ENCODE assay signal across 8 mouse cellular contexts in the genomic region with DNA sequence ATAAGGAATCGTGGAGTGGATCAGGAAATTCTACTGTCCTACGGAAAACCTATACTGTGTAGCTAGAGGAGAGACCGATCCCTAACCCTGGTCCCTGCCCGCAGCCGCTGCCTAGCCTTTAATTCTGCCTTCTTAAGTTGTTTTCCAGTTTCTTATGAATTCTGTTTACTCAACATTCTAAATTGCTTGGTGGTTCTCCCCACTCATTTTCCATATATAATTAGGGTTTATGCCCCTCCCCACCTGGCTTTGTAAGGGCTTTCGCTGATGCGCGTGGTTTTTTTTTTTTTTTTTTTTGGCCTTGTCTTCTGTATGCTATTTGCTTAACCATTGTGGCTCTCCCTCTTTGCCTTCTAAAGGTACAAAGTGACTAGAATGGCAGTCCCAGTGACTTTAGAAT. TPM values are rescaled to one million over a fixed set of nuclear protein-coding genes. Genes with fewer than 3 reads are reported as not detected.
A peak's percentile ranks its signal among the peaks of the same experiment; 100 is the strongest.
DNase-seq lines count a peak whose midpoint lies in the region; ATAC-seq lines count a peak whose summit lies in the region.

No protein-coding gene starts in this region.

- peak overlapping the region; percentile 59 for H3K4me2 ChIP-seq in kidney, embryonic 14.5 days (replicated peaks; ENCODE audit: low read depth, low read length)
- H3K4me2 ChIP-seq in hindbrain, embryonic 11.5 days (replicated peaks; ENCODE audit: low read depth, low read length), result peak overlapping the region; percentile 56
- peak overlapping the region; percentile 83 for H3K4me2 ChIP-seq in midbrain, embryonic 14.5 days (ENCODE audit: low read length)

- peak overlapping the region; percentile 98 for H3K27ac ChIP-seq in kidney, embryonic 14.5 days (ENCODE audit: low read depth, low read length)
- H3K27ac ChIP-seq in hindbrain, embryonic 11.5 days (ENCODE audit: low read depth, low read length), result peak overlapping the region; percentile 89
- H3K27ac ChIP-seq in midbrain, embryonic 14.5 days (replicated peaks; ENCODE audit: low read depth, low read length), result peak overlapping the region; percentile 96

- H3K36me3 ChIP-seq in kidney, embryonic 14.5 days (ENCODE audit: control insufficient read depth, insufficient read depth, low read length), result peaks cover 10% of the 10 kb centered on the region; the same call in 1 of the 2 replicates
- H3K36me3 ChIP-seq in hindbrain, embryonic 11.5 days (ENCODE audit: control insufficient read depth, insufficient read depth, low read length), result no peaks in the 10 kb centered on the region
- 0 out of 2 replicates have a peak, but pooled peaks cover 9% of the 10 kb centered on the region for H3K36me3 ChIP-seq in midbrain, embryonic 14.5 days (ENCODE audit: control insufficient read depth, insufficient read depth, low read length)

- no peaks in the 10 kb centered on the region for H3K9me3 ChIP-seq in kidney, embryonic 14.5 days (ENCODE audit: control insufficient read depth, low read length)
- no peaks in the 10 kb centered on the region for H3K9me3 ChIP-seq in hindbrain, embryonic 11.5 days (ENCODE audit: control insufficient read depth, low read length)
- no peaks in the 10 kb centered on the region for H3K9me3 ChIP-seq in midbrain, embryonic 14.5 days (ENCODE audit: control insufficient read depth, low read length)

- no peak for ATAC-seq in kidney, embryonic 14.5 days (ENCODE audit: low FRiP score, low TSS enrichment)
- no peak for ATAC-seq in hindbrain, embryonic 11.5 days (ENCODE audit: low FRiP score)
- no peak for ATAC-seq in midbrain, embryonic 14.5 days (ENCODE audit: low FRiP score, low TSS enrichment)

- no peaks in the 10 kb centered on the region for H3K27me3 ChIP-seq in kidney, embryonic 14.5 days (ENCODE audit: control insufficient read depth, insufficient read depth, low read length)
- H3K27me3 ChIP-seq in hindbrain, embryonic 11.5 days (ENCODE audit: control insufficient read depth, insufficient read depth, low read length), result no peaks in the 10 kb centered on the region
- no peaks in the 10 kb centered on the region for H3K27me3 ChIP-seq in midbrain, embryonic 14.5 days (ENCODE audit: control insufficient read depth, insufficient read depth, low read length)

- no peak for DNase-seq in kidney, adult 18-20 months
- peak; percentile 13 for DNase-seq in adipocyte (ENCODE audit: low spot score)
- DNase-seq in hindbrain, embryonic 11.5 days (ENCODE audit: low spot score), result no peak
- peak; percentile 43 for DNase-seq in midbrain, embryonic 14.5 days
- DNase-seq in urinary bladder, postnatal 4 days (ENCODE audit: low spot score in 2 of 2), result no peak
- DNase-seq in layer of hippocampus, postnatal 36 days, result no peak
- DNase-seq in spleen, adult 12 weeks (ENCODE audit: low spot score), result no peak

- H3K9ac ChIP-seq in kidney, embryonic 14.5 days (ENCODE audit: low read depth, low read length), result peak overlapping the region; percentile 86
- peak overlapping the region; percentile 94 for H3K9ac ChIP-seq in hindbrain, embryonic 11.5 days (ENCODE audit: low read depth, low read length)
- peak overlapping the region; percentile 91 for H3K9ac ChIP-seq in midbrain, embryonic 14.5 days (replicated peaks; ENCODE audit: low read length)

- WGBS in kidney, embryonic 14.5 days, result 4% methylated on average over 8 of the region's 8 CpGs
- 5% methylated on average over 8 of the region's 8 CpGs for WGBS in hindbrain, embryonic 11.5 days
- WGBS in midbrain, embryonic 14.5 days, result 3% methylated on average over 8 of the region's 8 CpGs

- peak overlapping the region; percentile 86 for H3K4me3 ChIP-seq in kidney, embryonic 14.5 days (ENCODE audit: low read length)
- H3K4me3 ChIP-seq in hindbrain, embryonic 11.5 days (ENCODE audit: low read depth, low read length), result peak overlapping the region; percentile 98
- H3K4me3 ChIP-seq in midbrain, embryonic 14.5 days (replicated peaks; ENCODE audit: low read depth, low read length), result peak overlapping the region; percentile 98

- H3K4me1 ChIP-seq in kidney, embryonic 14.5 days (ENCODE audit: control insufficient read depth, insufficient read depth, low read length), result peaks cover 19% of the 10 kb centered on the region
- H3K4me1 ChIP-seq in hindbrain, embryonic 11.5 days (replicated peaks; ENCODE audit: control insufficient read depth, insufficient read depth, low read length), result no peaks in the 10 kb centered on the region
- peaks cover 17% of the 10 kb centered on the region for H3K4me1 ChIP-seq in midbrain, embryonic 14.5 days (ENCODE audit: control insufficient read depth, insufficient read depth, low read length)

RNA-seq across cellular contexts. Expression of gene Tceanc2, which starts 0.6 kb away (rescaled TPM):
- polyA plus RNA-seq in kidney, embryonic 14.5 days (2014; fragmentation: Nextera tagmentation; extraction: Ambion mirVana), result 31.7 and 39.3 TPM in 2 replicates
- polyA plus RNA-seq in hindbrain, embryonic 11.5 days (2014; fragmentation: Nextera tagmentation; extraction: Ambion mirVana), result 21.1 and 26.4 TPM in 2 replicates
- polyA plus RNA-seq in midbrain, embryonic 14.5 days (2014; fragmentation: Nextera tagmentation; extraction: Ambion mirVana), result 15.0 and 18.7 TPM in 2 replicates
- 10 to 100 TPM; 16.5 to 20.7 TPM for total RNA-seq in layer of hippocampus, postnatal 36 days (2021)

RNA-seq across cellular contexts. Expression of gene Tmem59, which starts 1.4 kb away (rescaled TPM):
- polyA plus RNA-seq in kidney, embryonic 14.5 days (2014; fragmentation: Nextera tagmentation; extraction: Ambion mirVana), result 345 and 420 TPM in 2 replicates
- polyA plus RNA-seq in hindbrain, embryonic 11.5 days (2014; fragmentation: Nextera tagmentation; extraction: Ambion mirVana), result 387 and 390 TPM in 2 replicates
- 334 and 361 TPM in 2 replicates for polyA plus RNA-seq in midbrain, embryonic 14.5 days (2014; fragmentation: Nextera tagmentation; extraction: Ambion mirVana)
- 100 to 1,000 TPM; 208 to 228 TPM for total RNA-seq in layer of hippocampus, postnatal 36 days (2021)

RNA-seq across cellular contexts. Expression of gene Ldlrad1, which starts 29.4 kb away (rescaled TPM):
- not detected in 2 replicates for polyA plus RNA-seq in kidney, embryonic 14.5 days (2014; fragmentation: Nextera tagmentation; extraction: Ambion mirVana)
- not detected in 2 replicates for polyA plus RNA-seq in hindbrain, embryonic 11.5 days (2014; fragmentation: Nextera tagmentation; extraction: Ambion mirVana)
- not detected in 2 replicates for polyA plus RNA-seq in midbrain, embryonic 14.5 days (2014; fragmentation: Nextera tagmentation; extraction: Ambion mirVana)
- not detected for total RNA-seq in layer of hippocampus, postnatal 36 days (2021)

Comparison
In these comparisons a context has a peak if more than half of its experiments do, and no peak if none do; other contexts are left out.
1. DNase-seq: peak in adipocyte (single experiment) and midbrain, embryonic 14.5 days (single experiment); none in kidney, adult 18-20 months (single experiment), hindbrain, embryonic 11.5 days (single experiment), urinary bladder, postnatal 4 days (0 of 2), layer of hippocampus, postnatal 36 days (0 of 2) and spleen, adult 12 weeks (single experiment).
2. Peak in every context shown above with its lines, with median percentiles within 50 percentile points of each other: H3K27ac ChIP-seq, H3K4me2 ChIP-seq, H3K4me3 ChIP-seq and H3K9ac ChIP-seq.